Comparison of ENCODE assay signal across 10 mouse cellular contexts in genomic region chr10:83116889-83117288, GRCm38 (mm10).
DNase-seq lines count a peak whose midpoint lies in the region; ATAC-seq lines count a peak whose summit lies in the region.
"Had no signal": no experiment of that assay in that cellular context is flagged by ENCODE, and none has a peak within 500 bp of the region (broad histone marks: within the 10 kb centered on the region; RNA-seq: fewer than 3 reads in every experiment).

No protein-coding gene starts in this region.

- no peaks in the 10 kb centered on the region for H3K36me3 ChIP-seq in heart, embryonic 12.5 days
- H3K36me3 ChIP-seq in midbrain, embryonic 14.5 days (ENCODE audit: control insufficient read depth, insufficient read depth, low read length): no peaks in the 10 kb centered on the region
- no peaks in the 10 kb centered on the region for H3K36me3 ChIP-seq in midbrain, embryonic 10.5 days
- H3K36me3 ChIP-seq in neural tube, embryonic 14.5 days (ENCODE audit: control insufficient read depth, insufficient read depth, low read length): no peaks in the 10 kb centered on the region
- H3K36me3 ChIP-seq: embryonic facial prominence, embryonic 13.5 days had no signal

- peak overlapping the region; percentile 33 for H3K27ac ChIP-seq in heart, embryonic 12.5 days (ENCODE audit: poor library complexity, severe bottlenecking)
- H3K27ac ChIP-seq in midbrain, embryonic 14.5 days (replicated peaks; ENCODE audit: low read depth, low read length): peak overlapping the region; percentile 61; the same call in 1 of the 2 replicates
- no peak overlapping the region for H3K27ac ChIP-seq in midbrain, embryonic 10.5 days (replicated peaks)
- peak overlapping the region; percentile 10; the same call in 1 of the 2 replicates for H3K27ac ChIP-seq in neural tube, embryonic 14.5 days (ENCODE audit: low read depth, low read length)
- H3K27ac ChIP-seq: embryonic facial prominence, embryonic 13.5 days had no signal

- intact Hi-C loops in heart, postnatal 10 days (cut with DNase I): no loop called here

- no peaks in the 10 kb centered on the region for H3K9me3 ChIP-seq in heart, embryonic 12.5 days (replicated peaks)
- no peaks in the 10 kb centered on the region for H3K9me3 ChIP-seq in midbrain, embryonic 14.5 days (ENCODE audit: control insufficient read depth, low read length)
- no peaks in the 10 kb centered on the region for H3K9me3 ChIP-seq in midbrain, embryonic 10.5 days (replicated peaks)
- H3K9me3 ChIP-seq in neural tube, embryonic 14.5 days (ENCODE audit: control insufficient read depth, low read length): no peaks in the 10 kb centered on the region
- H3K9me3 ChIP-seq: embryonic facial prominence, embryonic 13.5 days had no signal

- WGBS in heart, embryonic 12.5 days: 7% methylated on average over 11 of the region's 11 CpGs
- WGBS in midbrain, embryonic 14.5 days: 15% methylated on average over 11 of the region's 11 CpGs
- 60% methylated on average over 11 of the region's 11 CpGs for WGBS in midbrain, embryonic 10.5 days
- WGBS in neural tube, embryonic 14.5 days: 41% methylated on average over 11 of the region's 11 CpGs

- H3K27me3 ChIP-seq in heart, embryonic 12.5 days (replicated peaks): no peaks in the 10 kb centered on the region
- H3K27me3 ChIP-seq in midbrain, embryonic 14.5 days (ENCODE audit: control insufficient read depth, insufficient read depth, low read length): no peaks in the 10 kb centered on the region
- H3K27me3 ChIP-seq in midbrain, embryonic 10.5 days (ENCODE audit: low read depth, poor library complexity, severe bottlenecking): 0 out of 2 replicates have a peak, but pooled peaks cover 20% of the 10 kb centered on the region
- H3K27me3 ChIP-seq in neural tube, embryonic 14.5 days (ENCODE audit: control insufficient read depth, insufficient read depth, low read length): no peaks in the 10 kb centered on the region
- H3K27me3 ChIP-seq: embryonic facial prominence, embryonic 13.5 days had no signal

- H3K9ac ChIP-seq in heart, embryonic 12.5 days: 0 out of 2 replicates have a peak overlapping the region, but pooled peaks have one; percentile 27
- H3K9ac ChIP-seq in midbrain, embryonic 14.5 days (replicated peaks; ENCODE audit: low read length): no peak overlapping the region
- H3K9ac ChIP-seq in neural tube, embryonic 14.5 days (replicated peaks; ENCODE audit: low read depth, low read length): no peak overlapping the region
- H3K9ac ChIP-seq: embryonic facial prominence, embryonic 13.5 days had no signal

- no peak for DNase-seq in heart, adult 11 months
- DNase-seq in midbrain, embryonic 14.5 days: peak; percentile 75
- no peak for DNase-seq in midbrain, embryonic 10.5 days (ENCODE audit: low spot score)
- DNase-seq in heart, postnatal 10 days: peak; percentile 36 to 41
- no peak for DNase-seq in spleen, postnatal 10 days (ENCODE audit: low spot score in 2 of 2)
- DNase-seq: lung, postnatal 14 days had no signal

- ATAC-seq in heart, embryonic 12.5 days (ENCODE audit: insufficient number of reproducible peaks, low FRiP score): 0 out of 2 replicates have a peak, but pooled peaks have one; percentile 19
- no peak for ATAC-seq in midbrain, embryonic 14.5 days (ENCODE audit: low FRiP score, low TSS enrichment)
- ATAC-seq in neural tube, embryonic 14.5 days (ENCODE audit: low read depth): no peak
- no peak for ATAC-seq in erythroblast, adult 5-6 weeks (replicated peaks; ENCODE audit: low FRiP score, poor library complexity, severe bottlenecking)

- peaks cover 64% of the 10 kb centered on the region for H3K4me1 ChIP-seq in heart, embryonic 12.5 days (replicated peaks)
- H3K4me1 ChIP-seq in midbrain, embryonic 14.5 days (ENCODE audit: control insufficient read depth, insufficient read depth, low read length): peaks cover 26% of the 10 kb centered on the region
- H3K4me1 ChIP-seq in midbrain, embryonic 10.5 days: peaks cover 24% of the 10 kb centered on the region
- peaks cover 10% of the 10 kb centered on the region; the same call in 1 of the 2 replicates for H3K4me1 ChIP-seq in neural tube, embryonic 14.5 days (ENCODE audit: control insufficient read depth, insufficient read depth, low read length)

- peak overlapping the region; percentile 32 for H3K4me2 ChIP-seq in heart, embryonic 12.5 days
- no peak overlapping the region for H3K4me2 ChIP-seq in midbrain, embryonic 14.5 days (ENCODE audit: low read length)
- no peak overlapping the region for H3K4me2 ChIP-seq in neural tube, embryonic 14.5 days (ENCODE audit: low read depth, low read length)
- H3K4me2 ChIP-seq: embryonic facial prominence, embryonic 13.5 days had no signal

- no peak overlapping the region for H3K4me3 ChIP-seq in heart, embryonic 12.5 days
- H3K4me3 ChIP-seq in midbrain, embryonic 14.5 days (replicated peaks; ENCODE audit: low read depth, low read length): no peak overlapping the region
- H3K4me3 ChIP-seq in midbrain, embryonic 10.5 days: no peak overlapping the region
- no peak overlapping the region for H3K4me3 ChIP-seq in neural tube, embryonic 14.5 days (ENCODE audit: low read depth, low read length)
- H3K4me3 ChIP-seq: embryonic facial prominence, embryonic 13.5 days had no signal

Comparison
In these comparisons a context has a peak if more than half of its experiments do, and no peak if none do; other contexts are left out.
1. DNase-seq: peak in midbrain, embryonic 14.5 days (single experiment) and heart, postnatal 10 days (2 of 2); none in heart, adult 11 months (single experiment), midbrain, embryonic 10.5 days (single experiment) and spleen, postnatal 10 days (0 of 2).